Mouse (Mus musculus): ENCODE measurements at regions not wholly inside any gene's neighbourhood (a gene's known extent, or its start where the extent isn't known, plus 50 kb on each side); places are given as distances from the start of the nearest gene placed in this dataset.

DNA sequence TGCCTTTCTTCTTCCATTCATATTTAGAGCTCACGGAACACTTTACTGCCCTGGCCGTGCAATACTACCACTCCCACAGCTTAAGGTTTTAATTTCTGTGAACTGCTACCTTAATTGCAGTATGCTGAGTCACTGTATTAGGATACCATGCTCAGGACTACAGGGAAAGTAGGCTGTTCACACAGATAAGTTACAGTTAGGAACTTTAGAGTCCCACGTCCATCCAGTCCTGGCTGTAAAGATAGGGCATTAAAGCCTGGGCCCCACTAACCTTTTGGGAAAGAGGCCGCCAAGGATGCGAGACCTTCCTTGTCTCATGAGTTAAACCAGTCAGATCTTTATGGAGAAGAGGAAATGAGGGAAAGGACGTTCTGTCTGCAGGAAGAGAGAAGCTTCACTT, 574.6 kb downstream of the Stpg2 start:
- DNase-seq (ENCODE audit: inconsistent age in 2 of 2, low spot score in 1 of 2) = no peak

GRCm38 (mm10) chr3:139783406-139783805, 577.9 kb downstream of the Stpg2 start:
- no peak for DNase-seq (ENCODE audit: inconsistent age in 2 of 2, low spot score in 1 of 2)

GRCm38 (mm10) chr3:139786510-139786909, 581.0 kb downstream of the Stpg2 start:
- no peak for DNase-seq (ENCODE audit: inconsistent age in 2 of 2, low spot score in 1 of 2)

- DNase-seq (ENCODE audit: inconsistent age in 2 of 2, low spot score in 1 of 2) = no peak
Measured at GRCm38 (mm10) chr3:139788854-139789253, 583.4 kb downstream of the Stpg2 start.

GRCm38 (mm10) chr3:139796685-139797084, 591.2 kb downstream of the Stpg2 start:
- DNase-seq (ENCODE audit: inconsistent age in 2 of 2, low spot score in 1 of 2) = no peak

DNA sequence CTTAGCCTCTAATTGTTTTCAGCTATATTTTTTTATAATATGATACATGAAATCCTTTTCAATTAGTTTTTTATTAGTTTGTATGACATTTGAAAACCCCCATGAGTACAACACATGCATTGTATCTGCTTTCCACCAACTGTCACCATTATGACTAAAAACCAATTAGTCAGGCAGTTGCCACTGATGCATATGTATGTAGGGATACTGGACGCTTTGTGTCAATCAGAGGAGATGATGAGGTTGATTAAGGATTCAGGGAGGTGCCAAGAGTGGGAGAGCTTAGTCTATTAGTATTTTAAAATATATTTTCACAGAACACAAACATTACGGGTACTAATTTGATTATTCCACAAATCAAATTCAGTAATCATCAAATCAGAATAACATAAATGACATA, 593.6 kb downstream of the Stpg2 start:
- no peak for DNase-seq (ENCODE audit: inconsistent age in 2 of 2, low spot score in 1 of 2)

GRCm38 (mm10) chr3:139802716-139803710, 597.5 kb downstream of the Stpg2 start:
- no peak for DNase-seq (ENCODE audit: inconsistent age in 2 of 2, low spot score in 1 of 2)

DNA sequence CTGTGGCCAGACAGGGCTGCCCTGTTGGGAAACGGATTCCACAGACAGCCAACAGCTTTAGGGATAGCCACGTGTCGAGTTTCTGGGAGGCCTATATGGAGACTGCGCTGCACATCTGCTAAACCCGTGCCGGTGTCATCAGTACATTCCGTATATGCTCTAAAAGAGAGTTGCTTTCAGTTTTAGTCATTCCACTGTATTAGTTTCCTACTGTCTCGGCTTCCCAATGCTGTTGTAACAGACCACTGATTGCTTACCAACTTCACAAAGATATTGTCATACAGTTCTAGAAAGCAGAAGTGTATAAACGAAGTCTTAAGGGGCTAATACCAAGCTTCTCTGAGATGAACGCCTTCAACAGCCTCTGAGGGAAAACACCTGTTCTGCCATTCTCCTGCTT, 622.5 kb downstream of the Stpg2 start:
- no peak for DNase-seq (ENCODE audit: inconsistent age in 2 of 2, low spot score in 1 of 2)

GRCm38 (mm10) chr3:139828581-139828980, 623.1 kb downstream of the Stpg2 start:
- DNase-seq (ENCODE audit: inconsistent age in 2 of 2, low spot score in 1 of 2) = no peak

DNA sequence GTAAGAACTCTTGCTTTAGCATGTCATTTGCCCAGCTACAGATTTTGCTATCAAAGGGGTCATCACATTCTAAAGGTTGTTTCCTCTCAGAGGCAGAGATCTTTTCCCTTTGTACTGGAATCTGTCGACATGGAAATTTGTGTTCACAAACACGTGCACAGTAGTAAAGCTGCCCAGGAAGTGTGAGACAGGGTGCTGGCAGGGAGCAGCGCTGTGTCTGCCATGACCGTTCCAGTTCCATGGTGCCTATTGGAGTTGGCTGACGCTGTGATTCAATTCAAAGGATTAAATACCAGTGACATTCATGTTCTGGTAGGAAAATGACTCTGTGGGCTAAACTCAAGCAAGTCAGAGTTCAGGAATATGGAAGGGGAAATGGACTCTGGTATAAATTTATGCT, 627.1 kb downstream of the Stpg2 start:
- DNase-seq (ENCODE audit: inconsistent age in 2 of 2, low spot score in 1 of 2) = no peak

DNA sequence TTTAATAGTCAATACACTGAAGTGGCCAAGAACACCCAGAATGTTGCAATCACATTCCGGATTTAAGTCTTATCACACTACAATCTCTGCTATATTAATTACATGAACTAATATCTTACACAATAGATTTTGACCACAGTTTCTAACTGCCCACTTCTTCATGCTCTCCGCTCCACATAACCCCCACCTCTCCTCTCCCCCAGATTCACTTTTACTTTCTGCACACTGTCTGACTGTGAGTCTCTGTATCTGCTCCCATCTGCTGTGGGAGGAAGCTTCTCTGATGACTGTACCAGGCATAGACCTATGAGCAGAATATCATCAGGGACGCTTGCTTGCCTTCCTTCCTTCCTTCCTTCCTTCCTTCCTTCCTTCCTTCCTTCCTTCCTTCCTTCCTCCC, 636.5 kb downstream of the Stpg2 start:
- DNase-seq (ENCODE audit: inconsistent age in 2 of 2, low spot score in 1 of 2) = no peak

GRCm38 (mm10) chr3:139842988-139843605, 637.6 kb downstream of the Stpg2 start:
- DNase-seq (ENCODE audit: inconsistent age in 2 of 2, low spot score in 1 of 2) = no peak

GRCm38 (mm10) chr3:139844443-139844842, 638.9 kb downstream of the Stpg2 start:
- DNase-seq (ENCODE audit: inconsistent age in 2 of 2, low spot score in 1 of 2) = no peak

DNA sequence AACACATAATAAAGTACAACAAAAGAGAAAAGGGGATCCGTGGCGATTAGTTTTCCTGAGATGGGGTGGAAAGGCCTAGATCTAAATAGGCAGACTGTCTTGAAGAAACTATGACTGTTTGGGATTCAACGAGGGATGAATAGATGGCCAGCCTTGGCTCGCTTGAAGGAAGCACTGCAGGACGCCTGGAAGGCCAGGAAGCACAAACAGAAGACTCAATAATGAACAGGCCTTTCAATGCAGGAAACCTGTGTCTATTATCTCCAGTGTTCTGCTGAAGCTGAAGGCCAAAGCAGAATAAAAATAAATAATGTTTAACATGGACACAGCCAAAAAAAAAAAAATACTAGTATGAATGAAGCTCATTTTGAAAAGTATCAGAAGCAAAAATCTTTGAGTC, 642.3 kb downstream of the Stpg2 start:
- no peak for DNase-seq (ENCODE audit: inconsistent age in 2 of 2, low spot score in 1 of 2)

DNA sequence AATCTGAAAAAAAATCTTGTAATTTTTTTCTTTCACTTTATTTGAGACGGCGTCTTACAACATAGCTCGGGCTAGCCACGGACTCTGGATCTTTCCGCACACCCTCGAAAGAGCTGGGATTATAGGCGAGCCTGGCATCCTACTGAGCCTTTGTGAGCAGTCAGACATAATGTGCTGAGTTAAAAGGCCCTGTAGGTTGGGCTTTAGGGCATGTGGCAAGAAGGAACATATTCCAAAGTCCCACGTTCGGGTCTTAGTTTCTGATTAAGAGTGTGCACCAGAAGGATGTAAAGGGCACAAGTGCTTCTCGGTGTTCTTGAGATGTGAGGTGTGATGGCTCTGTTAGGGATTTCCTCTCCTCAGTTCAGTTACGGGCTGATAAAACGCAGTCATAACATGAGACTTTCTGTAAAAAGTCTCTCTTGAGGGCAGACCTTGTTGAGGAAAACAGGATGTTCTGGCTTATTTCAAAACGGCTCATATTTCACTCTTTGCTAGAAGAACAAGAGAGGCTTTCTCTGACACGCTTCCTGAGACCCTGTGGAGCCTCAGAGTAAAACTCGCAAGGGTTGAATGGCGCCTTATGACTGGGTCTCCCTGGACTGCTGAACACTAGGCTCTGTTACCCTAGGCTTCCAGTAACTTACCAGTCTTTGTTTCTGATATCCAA, 654.6 kb downstream of the Stpg2 start:
- no peak for DNase-seq (ENCODE audit: inconsistent age in 2 of 2, low spot score in 1 of 2)

DNA sequence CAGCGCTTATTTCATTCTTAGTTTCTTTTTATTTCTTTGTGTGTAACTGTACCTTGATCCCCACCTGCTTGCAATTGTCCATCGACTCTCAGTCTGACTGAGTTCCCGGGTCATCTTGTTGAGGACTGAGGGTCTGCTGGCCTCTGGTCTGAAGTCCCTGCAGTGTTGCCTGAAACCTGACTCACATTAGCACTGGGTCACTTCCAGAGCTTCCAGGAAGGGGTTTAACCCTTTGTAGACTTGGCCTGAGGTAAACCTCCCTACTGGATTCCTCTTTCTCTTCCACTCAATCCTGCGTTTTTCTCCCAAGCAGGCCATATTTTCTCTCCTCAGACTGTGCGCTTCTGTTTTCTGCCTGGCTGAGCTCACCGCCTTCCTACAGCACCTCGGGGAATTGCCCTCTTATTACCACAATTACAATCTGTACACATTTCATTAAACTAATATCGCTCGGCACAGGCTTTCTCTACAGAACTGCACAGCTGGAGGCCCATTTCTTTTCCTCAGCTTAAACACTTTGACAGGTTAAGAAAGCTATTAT, 655.4 kb downstream of the Stpg2 start:
- DNase-seq (ENCODE audit: inconsistent age in 2 of 2, low spot score in 1 of 2) = no peak

- no peak for DNase-seq (ENCODE audit: inconsistent age in 2 of 2, low spot score in 1 of 2)
Measured at GRCm38 (mm10) chr3:139866329-139866728, 660.8 kb downstream of the Stpg2 start.

- DNase-seq (ENCODE audit: inconsistent age in 2 of 2, low spot score in 1 of 2) = peak in 1 of 2 experiments; percentile 29
Measured at GRCm38 (mm10) chr3:139867030-139867429, 661.5 kb downstream of the Stpg2 start.

DNA sequence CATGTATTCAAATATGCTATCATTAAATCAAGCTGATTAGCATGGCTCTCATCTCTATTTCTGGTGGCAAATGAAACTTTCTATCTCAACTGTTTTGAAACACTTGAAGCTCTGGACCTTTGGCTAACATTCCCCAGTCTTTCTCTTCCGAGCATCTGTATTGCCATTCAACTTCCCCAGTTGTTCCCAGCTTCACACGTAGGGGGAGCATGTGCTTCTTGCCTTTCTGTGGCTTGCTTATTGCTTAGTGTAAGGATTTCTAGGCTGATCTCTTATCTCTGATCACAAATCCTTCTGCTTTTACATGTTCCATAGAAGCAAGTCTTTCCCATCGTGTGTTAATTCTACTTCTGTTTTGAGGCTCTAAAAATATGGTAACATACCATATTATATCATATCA, 662.0 kb downstream of the Stpg2 start:
- DNase-seq (ENCODE audit: inconsistent age in 2 of 2, low spot score in 1 of 2) = peak in 1 of 2 experiments; percentile 28

- DNase-seq (ENCODE audit: inconsistent age in 2 of 2, low spot score in 1 of 2) = no peak
Measured at GRCm38 (mm10) chr3:139869779-139870178, 664.3 kb downstream of the Stpg2 start.
